Mouse (Mus musculus) neutrophil, adult 65 days (primary cell): ENCODE measurements around the gene Parvg. TPM values are rescaled to one million over a fixed set of nuclear protein-coding genes. Genes with fewer than 3 reads are reported as not detected.

Experiments
- total RNA-seq: library from RNA; stranded (reverse); gene quantifications from 2 replicates; pipeline ENCODE4 v1.2.4, GENCODE M21; 2023

Gene Parvg
- total RNA-seq: 180 and 188 TPM in 2 replicates

GRCm38 (mm10) chr15:84323966-84324869 is at the start of gene Parvg:
TSS of gene Parvg (plus strand) at chr15:84324026.

Other genes with a start within 250 kb of the Parvg start
- gene Sult4a1, start 218.3 kb upstream of the Parvg start, total RNA-seq: not detected in 2 replicates
- not detected in 2 replicates for gene Pnpla5, start 200.9 kb upstream of the Parvg start, total RNA-seq
- not detected in 2 replicates for gene Pnpla3, start 156.2 kb upstream of the Parvg start, total RNA-seq
- 27.7 and 36.2 TPM in 2 replicates for gene Samm50, start 131.8 kb upstream of the Parvg start, total RNA-seq
- gene Parvb, start 92.0 kb upstream of the Parvg start, total RNA-seq: 10.8 and 21.4 TPM in 2 replicates
- gene Shisal1, start 123.1 kb downstream of the Parvg start, total RNA-seq: not detected in 2 replicates
- gene Rtl6, start 233.8 kb downstream of the Parvg start, total RNA-seq: 0.79 and 1.5 TPM in 2 replicates